Mouse (Mus musculus) limb, embryonic 11.5 days (tissue): ENCODE results near the gene Gsg1. TPM values are rescaled to one million over a fixed set of nuclear protein-coding genes. Genes with fewer than 3 reads are reported as not detected.

Experiments used
- ATAC-seq: fragments of 200-750 bp; cut with Nextera tagmentation; 2 replicates; pipeline ENCODE4 v1.8.0; 2017; ENCODE audit warnings: low read depth; ENCODE audit not compliant: insufficient number of reproducible peaks, low FRiP score, low TSS enrichment
- DNase-seq: peaks from one replicate; pipeline ENCODE4 v3.0.0-alpha.2; 2015; ENCODE audit warnings: low spot score
- H3K27ac ChIP-seq: fragments of 300-500 bp; sonication (generic); replicated peaks from 2 replicates; pipeline ENCODE4 v1.5.1; 2014; ENCODE audit warnings: low read depth, mild to moderate bottlenecking, low read length
- H3K27me3 ChIP-seq: fragments of 300-500 bp; sonication (generic); 2 replicates; pipeline ENCODE4 v1.6.1; 2014; ENCODE audit warnings: mild to moderate bottlenecking, low read length, mixed read lengths; ENCODE audit not compliant: control insufficient read depth, insufficient read depth
- H3K36me3 ChIP-seq: fragments of 300-500 bp; sonication (generic); 2 replicates; pipeline ENCODE4 v1.6.1; 2014; ENCODE audit warnings: mild to moderate bottlenecking, low read length, moderate library complexity, mixed read lengths; ENCODE audit not compliant: control insufficient read depth, insufficient read depth
- H3K4me1 ChIP-seq: fragments of 300-500 bp; sonication (generic); 2 replicates; pipeline ENCODE4 v1.6.1; 2014; ENCODE audit warnings: low read length, mixed read lengths; ENCODE audit not compliant: control insufficient read depth, insufficient read depth
- H3K4me2 ChIP-seq: fragments of 300-500 bp; sonication (generic); 2 replicates; pipeline ENCODE4 v1.6.1; 2014; ENCODE audit warnings: low read depth, mild to moderate bottlenecking, moderate library complexity; ENCODE audit not compliant: severe bottlenecking
- H3K4me3 ChIP-seq: fragments of 300-500 bp; sonication (generic); 2 replicates; pipeline ENCODE4 v1.5.1; 2014; ENCODE audit warnings: low read depth, low read length
- H3K9ac ChIP-seq: fragments of 300-500 bp; sonication (generic); 2 replicates; pipeline ENCODE4 v1.6.1; 2014; ENCODE audit warnings: mild to moderate bottlenecking, low read length
- H3K9me3 ChIP-seq: fragments of 300-500 bp; sonication (generic); 2 replicates; pipeline ENCODE4 v1.6.1; 2016; ENCODE audit warnings: low read length; ENCODE audit not compliant: control insufficient read depth
- WGBS: fragments of 180-500 bp; shearing (Covaris S2); extraction: QIAGEN DNeasy Blood & Tissue Kit; methylation state at CpG from one replicate; pipeline ENCODE4 v1.1.7; 2014; 5-methylcytosine and 5-hydroxymethylcytosine counted together
- polyA plus RNA-seq: library from polyadenylated mRNA; unstranded; fragments of >200 nt; fragmentation: Nextera tagmentation; extraction: Ambion mirVana; gene quantifications from 2 replicates; pipeline ENCODE4 v1.2.1, GENCODE M21; 2014

Gene Gsg1
- polyA plus RNA-seq, 1 experiment from 2014 or later: 0.91 TPM

- Histone ChIP-seq H3K4me1 (no peaks in the 10 kb centered on the region), H3K36me3 (no peaks in the 10 kb centered on the region), H3K4me2 (no peak overlapping the region), H3K9me3 (no peaks in the 10 kb centered on the region), H3K27ac (no peak overlapping the region), H3K27me3 (no peaks in the 10 kb centered on the region), H3K4me3 (no peak overlapping the region), H3K9ac (no peak overlapping the region)
- ATAC-seq (no peak), DNase-seq (no peak)
- 83% methylated on average over 3 of the region's 3 CpGs for WGBS
These were observed 17.6 kb downstream of the Gsg1 start for GRCm38 (mm10) chr6:135236576-135236975.

DNA sequence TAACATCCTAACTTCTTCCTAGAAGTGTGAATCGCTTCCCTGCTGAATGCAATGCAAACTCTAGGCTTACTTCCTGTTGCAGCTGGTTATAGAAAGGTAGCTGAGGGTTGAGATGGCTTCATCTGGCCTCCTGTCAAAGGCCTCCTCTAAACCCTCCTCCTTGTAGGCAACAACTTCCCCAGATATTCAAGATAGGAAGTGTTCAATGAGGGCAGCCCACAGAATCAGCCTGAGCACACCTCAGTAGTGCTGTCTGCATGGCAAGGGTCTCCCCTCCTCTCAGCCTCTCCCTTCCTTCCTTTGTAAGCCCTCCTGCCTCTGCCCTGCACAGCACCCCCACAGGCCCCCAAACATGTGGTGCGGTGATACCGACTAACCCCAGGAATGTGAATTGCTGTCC is 18.4 kb downstream of the Gsg1 start:
- Histone ChIP-seq H3K9ac (no peak overlapping the region; the same call in 1 of the 2 replicates), H3K27me3 (no peaks in the 10 kb centered on the region), H3K27ac (no peak overlapping the region), H3K36me3 (no peaks in the 10 kb centered on the region), H3K4me1 (no peaks in the 10 kb centered on the region), H3K4me3 (no peak overlapping the region), H3K9me3 (no peaks in the 10 kb centered on the region), H3K4me2 (no peak overlapping the region)
- ATAC-seq (no peak), DNase-seq (no peak)
- 93% methylated on average over 3 of the region's 3 CpGs for WGBS

DNA sequence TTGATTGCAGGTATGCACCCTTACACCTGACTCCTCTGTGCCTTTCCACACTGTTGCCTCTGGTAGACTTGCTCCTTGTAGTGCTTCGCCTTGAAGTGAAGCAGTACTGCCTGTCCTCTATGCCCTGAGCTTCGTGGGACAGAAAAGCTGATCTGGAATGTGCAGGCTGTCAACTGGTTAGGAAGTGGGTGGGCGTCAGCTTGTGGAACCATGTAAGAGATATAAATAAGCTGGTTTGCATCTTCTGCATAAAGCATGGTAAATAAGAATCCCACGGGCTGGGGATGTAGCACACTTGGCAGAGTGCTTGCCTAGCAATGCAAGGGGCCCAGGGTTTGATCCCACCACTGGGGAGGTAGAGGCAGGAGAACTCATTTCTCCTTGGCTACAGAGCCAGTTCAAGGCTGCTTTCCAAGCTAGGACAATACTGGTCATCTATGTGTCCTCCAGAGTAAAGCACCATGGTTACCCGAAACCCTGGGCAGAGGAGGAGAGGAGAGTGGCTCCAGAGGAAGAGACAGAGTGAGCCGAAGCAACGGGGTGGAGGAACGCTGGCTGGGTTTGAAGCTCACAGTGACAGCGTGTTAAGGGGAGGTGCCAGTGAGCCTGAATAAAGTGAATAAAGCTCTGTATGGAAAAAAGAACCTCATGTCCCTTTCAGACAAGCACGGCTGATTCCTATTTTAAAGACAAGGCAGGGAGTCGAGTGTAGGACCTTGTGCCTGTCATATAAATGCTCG is 21.5 kb downstream of the Gsg1 start:
- DNase-seq: no peak

GRCm38 (mm10) chr6:135230586-135230985 is 23.6 kb downstream of the Gsg1 start:
- Histone ChIP-seq H3K27me3 (no peaks in the 10 kb centered on the region), H3K4me1 (no peaks in the 10 kb centered on the region), H3K27ac (no peak overlapping the region), H3K36me3 (no peaks in the 10 kb centered on the region), H3K4me2 (no peak overlapping the region), H3K9me3 (no peaks in the 10 kb centered on the region), H3K4me3 (no peak overlapping the region), H3K9ac (no peak overlapping the region)
- no peak for ATAC-seq
- 94% methylated on average over 6 of the region's 6 CpGs for WGBS
- no peak for DNase-seq

More for the DNA sequence above, 21.5 kb downstream of the Gsg1 start:
- H3K9me3 ChIP-seq: no peaks in the 10 kb centered on the region
- 83% methylated on average over 12 of the region's 12 CpGs for WGBS
- H3K36me3 ChIP-seq: no peaks in the 10 kb centered on the region
- no peak overlapping the region for H3K4me3 ChIP-seq
- H3K27me3 ChIP-seq: no peaks in the 10 kb centered on the region
- ATAC-seq: no peak
- no peak overlapping the region for H3K27ac ChIP-seq
- no peak overlapping the region for H3K9ac ChIP-seq
- H3K4me1 ChIP-seq: no peaks in the 10 kb centered on the region
- no peak overlapping the region for H3K4me2 ChIP-seq

GRCm38 (mm10) chr6:135228465-135228941 is 25.6 kb downstream of the Gsg1 start:
- no peak overlapping the region for H3K4me3 ChIP-seq
- H3K36me3 ChIP-seq: no peaks in the 10 kb centered on the region
- H3K4me1 ChIP-seq: no peaks in the 10 kb centered on the region
- no peak overlapping the region for H3K27ac ChIP-seq
- H3K27me3 ChIP-seq: no peaks in the 10 kb centered on the region
- H3K4me2 ChIP-seq: no peak overlapping the region
- DNase-seq (no peak), ATAC-seq (no peak)
- WGBS: 75% methylated on average over 10 of the region's 10 CpGs
- H3K9me3 ChIP-seq: no peaks in the 10 kb centered on the region
- no peak overlapping the region for H3K9ac ChIP-seq

- DNase-seq (no peak), ATAC-seq (0 out of 2 replicates have a peak, but pooled peaks have one; percentile 46)
- no peak overlapping the region for H3K4me2 ChIP-seq
- H3K9me3 ChIP-seq: no peaks in the 10 kb centered on the region
- no peak overlapping the region for H3K4me3 ChIP-seq
- WGBS: 80% methylated on average over 6 of the region's 6 CpGs
- no peaks in the 10 kb centered on the region for H3K27me3 ChIP-seq
- H3K36me3 ChIP-seq: no peaks in the 10 kb centered on the region
- no peak overlapping the region for H3K27ac ChIP-seq
- no peak overlapping the region for H3K9ac ChIP-seq
- H3K4me1 ChIP-seq: no peaks in the 10 kb centered on the region
These were observed 30.2 kb downstream of the Gsg1 start for GRCm38 (mm10) chr6:135223786-135224416.

- H3K4me2 ChIP-seq: no peak overlapping the region
These were observed 34.2 kb downstream of the Gsg1 start for GRCm38 (mm10) chr6:135219916-135220315.

GRCm38 (mm10) chr6:135218330-135218729 is 35.8 kb downstream of the Gsg1 start:
- 61% methylated on average over 8 of the region's 8 CpGs for WGBS
- no peaks in the 10 kb centered on the region for H3K36me3 ChIP-seq
- H3K4me1 ChIP-seq: peaks cover 8% of the 10 kb centered on the region
- H3K4me2 ChIP-seq: no peak overlapping the region
- ATAC-seq: no peak
- no peaks in the 10 kb centered on the region for H3K27me3 ChIP-seq
- DNase-seq: no peak
- H3K4me3 ChIP-seq: no peak overlapping the region
- no peaks in the 10 kb centered on the region for H3K9me3 ChIP-seq
- H3K9ac ChIP-seq: no peak overlapping the region
- H3K27ac ChIP-seq: no peak overlapping the region

More at GRCm38 (mm10) chr6:135219916-135220315, 34.2 kb downstream of the Gsg1 start:
- Histone ChIP-seq H3K9me3 (no peaks in the 10 kb centered on the region), H3K4me1 (peaks cover 8% of the 10 kb centered on the region), H3K36me3 (no peaks in the 10 kb centered on the region), H3K27me3 (no peaks in the 10 kb centered on the region), H3K4me3 (no peak overlapping the region), H3K9ac (no peak overlapping the region), H3K27ac (no peak overlapping the region)
- ATAC-seq: no peak
- WGBS: 89% methylated on average over 5 of the region's 5 CpGs
- no peak for DNase-seq
